Mouse (Mus musculus) adrenal gland, adult (tissue): ENCODE data around the gene Csnk1e.
A peak's percentile ranks its signal among the peaks of the same experiment; 100 is the strongest.

Experiments
- DNase-seq, 2 experiments: peaks; one replicate each; pipeline ENCODE4 v3.0.0; 2022 to 2023; ENCODE audit warnings: low spot score in 1 of 2; ENCODE audit not compliant: inconsistent age in 2 of 2

The Csnk1e gene

DNA sequence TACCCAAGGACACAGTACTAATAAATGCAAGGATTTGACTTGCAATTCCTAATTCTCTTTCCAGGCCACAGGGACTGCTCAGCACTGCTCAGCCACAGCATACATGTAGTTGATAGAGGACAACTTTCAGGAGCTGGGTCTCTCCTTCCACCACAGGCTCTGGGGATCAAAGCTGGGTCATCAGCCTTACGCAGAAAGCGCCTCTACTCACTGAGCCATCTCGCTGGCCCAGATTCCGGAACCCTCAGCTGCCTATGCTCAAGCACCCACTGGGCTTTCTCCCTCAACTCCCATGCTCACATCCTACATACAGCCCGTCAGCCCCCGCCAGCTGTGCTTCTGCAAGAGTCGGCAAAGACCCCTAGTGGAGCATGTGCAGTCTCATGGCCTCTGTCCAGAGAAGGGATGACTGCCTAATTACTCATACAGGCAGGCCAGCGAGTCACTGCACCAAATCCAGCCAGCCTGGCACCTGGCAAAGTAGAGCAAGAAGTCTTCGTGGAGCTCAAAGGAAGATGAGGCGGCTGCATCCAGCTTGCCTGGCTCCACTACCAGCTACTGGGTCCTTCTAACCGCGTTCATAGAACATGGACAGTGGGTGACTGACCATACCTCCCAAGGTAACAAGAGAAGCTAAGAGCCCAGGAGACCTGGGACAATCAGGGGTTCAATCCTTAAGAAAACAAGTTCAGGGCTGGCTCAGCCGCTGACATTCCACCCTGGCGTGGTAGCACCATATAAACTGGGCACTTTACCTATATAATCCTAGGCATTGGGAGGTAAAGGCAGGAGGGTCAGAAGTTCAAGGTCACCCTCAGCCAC is 55.9 kb downstream of the Csnk1e start:
- DNase-seq: peak in 1 of 2 experiments; percentile 69

DNA sequence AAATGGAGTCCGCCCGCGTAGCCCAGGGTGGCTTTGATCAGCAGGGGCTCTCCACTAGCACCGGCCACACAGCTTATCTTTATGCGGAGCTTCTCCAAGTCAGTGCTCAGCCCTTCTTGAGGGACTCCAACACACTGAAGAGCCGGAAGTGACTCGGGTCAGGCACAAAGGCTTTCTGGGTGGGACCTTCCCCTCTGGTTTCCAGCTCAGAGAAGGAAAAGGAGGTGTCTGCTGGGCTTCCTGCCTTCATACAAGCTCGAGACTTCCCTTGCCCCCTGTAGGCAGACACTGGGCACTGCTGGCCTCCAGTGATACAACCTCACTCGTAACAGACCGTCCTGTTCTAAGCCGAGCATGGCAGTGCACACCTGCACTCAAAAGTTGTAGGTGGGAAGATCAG is 58.6 kb downstream of the Csnk1e start:
- DNase-seq: peak; percentile 63 to 74

GRCm38 (mm10) chr15:79395281-79395680 is 60.1 kb downstream of the Csnk1e start:
- DNase-seq: no peak

DNA sequence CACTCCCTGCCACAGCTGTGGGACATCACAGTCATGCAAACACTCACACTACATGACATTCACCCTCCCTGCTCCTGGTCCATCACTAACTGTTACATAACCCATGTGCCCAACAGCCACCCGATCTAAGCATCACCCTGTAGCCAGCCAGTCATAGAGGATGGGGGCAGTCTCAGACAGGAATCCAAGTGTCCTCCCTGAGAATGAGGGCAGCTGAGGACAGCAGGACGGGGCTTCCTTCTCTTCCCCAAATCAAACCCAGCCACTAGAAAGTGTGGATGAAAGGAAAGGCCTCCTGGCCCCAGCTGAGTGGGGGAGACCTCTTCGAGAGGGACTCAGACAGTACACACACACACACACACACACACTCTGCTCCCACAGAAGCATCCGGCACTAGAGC is 60.5 kb downstream of the Csnk1e start:
- peak in 1 of 2 experiments; percentile 56 for DNase-seq

DNA sequence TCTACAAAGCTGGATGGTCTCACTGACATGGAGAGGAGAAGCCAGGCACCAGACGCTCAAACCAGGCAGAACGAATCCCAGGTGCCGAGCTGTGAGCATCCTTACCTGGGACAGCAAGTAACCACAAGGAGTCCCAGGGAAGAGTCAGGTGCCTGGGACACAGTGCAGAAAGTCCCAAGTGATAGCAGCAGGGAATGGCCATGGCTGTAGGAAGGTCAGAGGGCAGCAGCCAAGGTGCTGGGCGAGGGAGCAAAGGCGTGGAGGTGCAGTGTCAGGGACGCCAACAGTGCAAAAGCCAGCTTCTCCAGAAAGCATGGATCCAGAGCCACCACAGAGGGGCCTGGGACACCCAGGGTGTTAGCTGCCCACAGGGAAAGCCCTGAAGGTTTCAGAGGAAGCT is 62.3 kb downstream of the Csnk1e start:
- no peak for DNase-seq

DNA sequence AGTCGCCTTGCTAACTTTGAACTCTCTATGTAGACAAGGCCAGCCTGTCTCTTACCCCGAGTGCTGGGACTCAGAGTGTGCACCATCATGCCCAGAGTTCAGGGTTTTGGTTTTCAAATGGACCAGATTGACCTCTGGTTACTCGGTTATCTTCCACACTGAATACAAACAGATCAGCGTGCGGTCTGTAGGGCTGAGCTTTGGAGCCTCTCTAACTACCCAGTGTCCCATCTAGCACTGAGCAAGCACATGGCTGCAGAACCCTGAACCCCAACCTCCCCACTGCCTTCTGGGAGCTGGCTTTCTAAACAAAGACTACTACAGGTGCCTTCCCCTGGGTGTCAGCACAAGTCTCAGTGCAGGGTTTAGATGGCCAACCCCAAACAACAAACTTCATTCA is 62.8 kb downstream of the Csnk1e start:
- no peak for DNase-seq

- peak; percentile 79 to 90 for DNase-seq
Measured at GRCm38 (mm10) chr15:79391447-79392093, 63.8 kb downstream of the Csnk1e start.

- peak; percentile 86 to 91 for DNase-seq
Measured at GRCm38 (mm10) chr15:79390434-79390833, 64.9 kb downstream of the Csnk1e start.

DNA sequence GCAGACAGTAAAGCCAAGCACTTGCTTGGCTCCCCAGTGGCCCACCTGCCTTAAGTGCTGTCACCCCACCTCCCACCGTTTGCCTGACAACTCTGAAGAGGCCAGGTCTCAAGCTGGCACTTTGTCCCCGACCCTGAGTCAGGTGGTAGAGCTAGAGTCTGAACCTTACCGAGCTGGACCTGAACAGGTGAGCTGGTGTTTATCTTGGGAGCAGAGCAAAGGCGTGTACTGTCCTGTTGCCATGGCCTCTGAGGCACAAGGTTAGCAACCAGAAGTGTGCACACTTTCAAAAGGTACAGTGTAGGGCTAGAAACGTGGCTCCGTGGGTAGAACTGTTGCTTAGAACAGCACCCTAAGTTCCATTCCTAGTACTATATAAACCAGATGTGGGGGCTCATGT is 67.2 kb downstream of the Csnk1e start:
- no peak for DNase-seq

DNA sequence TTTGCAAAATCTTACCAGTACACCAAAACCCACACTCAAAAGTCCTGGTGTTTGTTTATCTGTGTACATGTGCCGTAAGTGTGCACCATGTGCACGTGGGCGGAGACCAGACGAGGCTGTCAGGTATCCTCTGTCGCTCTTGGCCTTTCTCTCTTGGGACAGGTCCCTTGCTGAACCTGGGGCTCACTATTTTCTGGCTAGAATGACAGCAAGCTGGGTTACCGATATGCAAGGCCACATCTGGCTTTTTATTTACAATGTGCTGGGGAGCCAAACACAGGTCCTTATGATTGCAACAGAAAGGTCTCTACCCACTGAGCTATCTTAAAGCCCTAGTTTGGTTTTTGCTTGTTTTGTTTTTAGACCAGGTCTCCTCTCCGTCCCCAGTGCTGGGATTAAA is 67.8 kb downstream of the Csnk1e start:
- DNase-seq: no peak

- no peak for DNase-seq
Measured at GRCm38 (mm10) chr15:79387081-79387480, 68.3 kb downstream of the Csnk1e start.

GRCm38 (mm10) chr15:79381644-79382043 is 73.7 kb downstream of the Csnk1e start:
- DNase-seq: no peak

GRCm38 (mm10) chr15:79380468-79381444 is 74.6 kb downstream of the Csnk1e start:
- DNase-seq: peak; percentile 60 to 88

- DNase-seq: no peak
Measured at GRCm38 (mm10) chr15:79379658-79380057, 75.7 kb downstream of the Csnk1e start.

DNA sequence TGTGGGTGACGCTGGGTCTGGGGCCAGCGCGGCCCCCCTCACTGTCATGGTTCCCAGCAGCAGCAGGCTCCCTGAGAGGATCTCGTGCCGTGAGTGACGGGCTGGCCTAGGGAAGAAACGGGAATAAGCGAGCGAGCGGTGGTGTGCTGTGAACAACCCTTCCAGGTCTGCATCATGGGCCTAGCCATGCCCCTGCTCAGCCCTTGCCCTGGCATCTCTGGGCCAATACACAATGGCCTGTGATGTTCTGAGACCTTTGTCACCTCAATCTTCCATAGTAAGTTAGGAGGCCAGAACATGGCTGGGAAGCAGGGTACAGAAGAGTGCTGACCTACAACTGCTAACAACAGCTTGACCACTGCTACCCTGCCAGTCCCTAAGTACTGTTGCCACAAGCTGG is 76.8 kb downstream of the Csnk1e start:
- DNase-seq: no peak

- DNase-seq: peak; percentile 76 to 82
Measured at GRCm38 (mm10) chr15:79377681-79378080, 77.7 kb downstream of the Csnk1e start.

- no peak for DNase-seq
Measured at GRCm38 (mm10) chr15:79374760-79375159, 80.6 kb downstream of the Csnk1e start.

- no peak for DNase-seq
Measured at GRCm38 (mm10) chr15:79370281-79370843, 85.0 kb downstream of the Csnk1e start.

GRCm38 (mm10) chr15:79369452-79370280 is 85.7 kb downstream of the Csnk1e start:
- no peak for DNase-seq

GRCm38 (mm10) chr15:79368861-79369440 is 86.4 kb downstream of the Csnk1e start:
- no peak for DNase-seq
